Mouse (Mus musculus) ES-E14 (cell line): ENCODE results near the gene Hnrnpl. TPM values are rescaled to one million over a fixed set of nuclear protein-coding genes. Genes with fewer than 3 reads are reported as not detected.

Experiments used
- DNase-seq: peaks from one replicate; pipeline ENCODE4 v3.0.0-alpha.2; 2013; ENCODE audit warnings: low read depth, low spot score
- H3K27ac ChIP-seq: 2 replicates; pipeline ENCODE4 v1.5.1; 2012; ENCODE audit warnings: low read depth, mild to moderate bottlenecking, low read length, moderate library complexity, mixed read lengths; ENCODE audit not compliant: poor library complexity, insufficient read depth, severe bottlenecking
- H3K36me3 ChIP-seq: 2 replicates; pipeline ENCODE4 v1.6.1; 2012; ENCODE audit warnings: mild to moderate bottlenecking, low read length, moderate library complexity, mixed read lengths; ENCODE audit not compliant: control insufficient read depth, poor library complexity, insufficient read depth, severe bottlenecking
- H3K4me1 ChIP-seq, 2 experiments: fragments of 150-350 bp in 1 of 2; sonication (generic) in 1 of 2; 2 replicates each; pipeline ENCODE4 v1.6.1; 2012; ENCODE audit warnings: low read length in 2 of 2, mild to moderate bottlenecking in 1 of 2, mixed read lengths in 1 of 2; ENCODE audit not compliant: control insufficient read depth in 2 of 2, insufficient read depth in 2 of 2, poor library complexity in 1 of 2
- H3K4me3 ChIP-seq, 2 experiments: fragments of 150-350 bp in 1 of 2; sonication (generic) in 1 of 2; 2 replicates each; pipeline ENCODE4 v1.5.1; 2012; ENCODE audit warnings: low read length in 2 of 2, low read depth in 1 of 2, mild to moderate bottlenecking in 1 of 2, mixed read lengths in 1 of 2; ENCODE audit not compliant: insufficient read depth in 1 of 2, poor library complexity in 1 of 2, severe bottlenecking in 1 of 2
- H3K9ac ChIP-seq: 2 replicates; pipeline ENCODE4 v1.6.1; 2012; ENCODE audit warnings: low read depth, mild to moderate bottlenecking, low read length, mixed read lengths; ENCODE audit not compliant: poor library complexity, insufficient read depth, severe bottlenecking
- H3K9me3 ChIP-seq: fragments of 150-350 bp; sonication (generic); 2 replicates; pipeline ENCODE4 v1.6.1; 2012; ENCODE audit warnings: low read depth, mild to moderate bottlenecking, low read length; ENCODE audit not compliant: control insufficient read depth, insufficient read depth
- CHD2 ChIP-seq: IDR thresholded peaks from 2 replicates; pipeline ENCODE4 v1.6.1; 2014; ENCODE audit warnings: mild to moderate bottlenecking, low read depth, low read length, inconsistent platforms
- HCFC1 ChIP-seq: IDR thresholded peaks from 2 replicates; pipeline ENCODE4 v1.6.1; 2012; ENCODE audit warnings: low read length, inconsistent platforms, borderline replicate concordance; ENCODE audit not compliant: insufficient read depth
- MAFK ChIP-seq: IDR thresholded peaks from 2 replicates; pipeline ENCODE4 v1.6.1; 2014; ENCODE audit warnings: mild to moderate bottlenecking, low read depth, low read length, inconsistent platforms; ENCODE audit not compliant: insufficient read depth
- ZC3H11A ChIP-seq: IDR thresholded peaks from 2 replicates; pipeline ENCODE4 v1.6.1; 2012; ENCODE audit warnings: low read depth, mild to moderate bottlenecking, inconsistent platforms, low read length, borderline replicate concordance
- ZNF384 ChIP-seq: IDR thresholded peaks from 2 replicates; pipeline ENCODE4 v1.6.1; 2012; ENCODE audit warnings: low read depth, low read length, inconsistent platforms
- in situ Hi-C, 2 experiments: fragments of 600-800 bp; cut with MboI; formaldehyde crosslinking; loops; one replicate each; pipeline ENCODE4 v1.15.1; 2025; ENCODE audit warnings: low sequenced_read_pairs in 2 of 2, inconsistent platforms in 1 of 2; ENCODE audit not compliant: unreplicated experiment in 2 of 2
- total RNA-seq: library from RNA; depleted of rRNA; stranded (reverse); fragments of 300-350 nt; gene quantifications from 2 replicates; pipeline ENCODE4 v1.2.3, GENCODE M21; 2012

The Hnrnpl gene
- total RNA-seq, 1 experiment, result 464 TPM

DNA sequence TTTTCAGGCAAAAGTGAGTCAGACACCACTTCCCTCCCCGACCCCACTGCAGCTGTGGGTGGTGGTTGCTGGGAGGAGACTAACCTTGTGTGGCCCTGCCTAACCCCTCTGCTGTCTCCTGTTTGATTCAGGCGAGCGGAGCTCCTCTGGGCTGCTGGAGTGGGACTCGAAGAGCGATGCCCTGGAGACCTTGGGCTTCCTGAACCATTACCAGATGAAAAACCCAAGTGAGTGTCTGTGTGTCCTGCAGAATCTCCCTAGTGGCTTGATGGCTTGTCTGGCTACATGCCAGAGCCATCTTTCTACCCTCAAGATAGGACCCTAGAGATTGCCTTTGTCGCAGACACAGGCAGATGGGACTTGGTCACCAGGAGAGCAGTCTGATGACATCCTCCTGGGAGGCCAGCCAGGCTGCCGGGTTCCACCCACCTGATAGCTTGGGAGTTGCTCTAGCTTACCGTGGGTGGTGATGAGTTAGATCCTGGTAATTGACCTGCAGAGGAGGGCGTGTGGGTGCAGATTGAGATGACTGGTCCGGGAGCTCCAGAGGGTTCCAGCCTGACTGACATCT, 13.0 kb downstream of the Hnrnpl start:
- Histone ChIP-seq H3K4me3 (no peak overlapping the region), H3K9me3 (no peaks in the 10 kb centered on the region), H3K9ac (no peak overlapping the region), H3K36me3 (peaks cover 59% of the 10 kb centered on the region), H3K27ac (no peak overlapping the region), H3K4me1 (peaks cover 0 to 28% of the 10 kb centered on the region in 2 experiments; a peak in 2 of 4 replicates)
- DNase-seq, result no peak
- TF ChIP-seq HCFC1, result no peak
- no peak for TF ChIP-seq MAFK
- TF ChIP-seq ZC3H11A, result no peak
- TF ChIP-seq ZNF384, result no peak
- no peak for TF ChIP-seq CHD2
- in situ Hi-C loops, result no loop called here

DNA sequence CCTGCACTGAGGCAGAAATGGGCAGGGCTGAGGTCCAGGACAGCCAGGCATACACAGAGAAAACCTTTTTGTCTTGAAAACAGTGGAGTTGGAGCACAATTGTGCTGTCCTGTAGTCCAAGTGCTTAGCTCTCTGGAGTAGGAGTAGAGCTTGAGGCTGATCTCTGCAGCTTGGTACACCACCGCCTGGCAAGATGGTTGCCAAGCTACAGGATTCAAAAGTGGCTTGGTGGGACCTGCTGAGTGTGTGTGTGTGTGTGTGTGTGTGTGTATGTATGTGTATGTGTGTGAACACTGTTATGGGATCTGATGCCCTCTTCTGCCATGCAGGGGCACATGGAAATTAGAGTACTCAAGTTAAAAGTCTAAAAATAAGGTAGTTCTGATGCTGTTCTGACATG, 14.2 kb downstream of the Hnrnpl start:
- Histone ChIP-seq H3K4me1 (peaks cover 0 to 24% of the 10 kb centered on the region in 2 experiments; a peak in 2 of 4 replicates), H3K9me3 (no peaks in the 10 kb centered on the region), H3K9ac (no peak overlapping the region), H3K36me3 (peaks cover 48% of the 10 kb centered on the region), H3K27ac (no peak overlapping the region), H3K4me3 (no peak overlapping the region)
- DNase-seq, result no peak
- in situ Hi-C loops, result no loop called here
- TF ChIP-seq MAFK (no peak), CHD2 (peak; percentile 51), ZC3H11A (no peak), HCFC1 (no peak), ZNF384 (no peak)

DNA sequence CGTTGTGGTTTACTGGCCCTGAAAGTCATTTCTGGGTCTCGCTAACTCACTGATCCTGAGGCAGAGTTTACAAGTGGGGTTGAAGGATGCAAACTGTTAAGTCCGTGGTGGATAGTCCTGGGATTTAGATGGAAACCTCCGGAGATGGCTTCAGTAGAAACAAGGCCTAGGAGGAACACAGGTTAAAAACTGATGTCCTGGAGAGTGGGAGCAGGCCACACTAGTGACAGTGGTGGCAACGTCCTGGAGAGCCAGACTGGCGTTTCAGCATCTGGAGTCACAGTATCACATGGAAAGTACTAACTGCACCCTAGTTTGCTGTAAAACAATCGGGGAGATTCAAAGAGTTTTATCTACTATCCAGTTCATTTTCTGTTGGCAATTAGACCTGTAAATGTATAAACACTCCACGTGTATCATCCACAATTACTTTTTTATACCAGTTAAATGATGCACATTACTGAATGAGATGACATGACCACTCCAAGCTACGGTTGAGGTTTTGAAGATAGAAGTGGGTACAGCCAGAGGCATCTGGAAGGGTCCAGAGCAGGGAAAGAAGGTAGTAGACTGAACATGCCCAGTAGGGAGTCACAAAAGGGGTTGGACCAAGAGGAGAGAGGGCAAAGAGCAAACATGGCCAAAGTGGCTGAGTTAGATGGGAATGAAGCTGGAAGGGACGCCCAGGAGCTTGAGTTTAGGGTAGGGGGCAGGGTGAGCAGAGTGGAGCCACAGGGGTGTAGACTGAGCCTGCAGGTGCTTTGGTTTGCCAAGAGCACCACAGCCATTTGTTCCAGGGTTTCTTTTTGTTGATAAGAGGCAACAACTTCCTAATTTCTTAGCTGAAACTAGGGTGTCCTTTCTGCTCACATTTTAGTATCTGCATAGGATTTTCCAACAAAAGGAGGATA, 14.9 kb downstream of the Hnrnpl start:
- no peaks in the 10 kb centered on the region for H3K9me3 ChIP-seq
- peaks cover 41% of the 10 kb centered on the region for H3K36me3 ChIP-seq
- no peak overlapping the region for H3K27ac ChIP-seq
- DNase-seq, result no peak
- TF ChIP-seq HCFC1 (no peak), CHD2 (0 out of 2 replicates have a peak, but pooled peaks have one; percentile 21), MAFK (no peak), ZC3H11A (no peak), ZNF384 (no peak)
- peaks cover 0 to 24% of the 10 kb centered on the region in 2 experiments; a peak in 2 of 4 replicates for H3K4me1 ChIP-seq
- in situ Hi-C loops, result no loop called here
- H3K4me3 ChIP-seq, result no peak overlapping the region
- no peak overlapping the region for H3K9ac ChIP-seq

DNA sequence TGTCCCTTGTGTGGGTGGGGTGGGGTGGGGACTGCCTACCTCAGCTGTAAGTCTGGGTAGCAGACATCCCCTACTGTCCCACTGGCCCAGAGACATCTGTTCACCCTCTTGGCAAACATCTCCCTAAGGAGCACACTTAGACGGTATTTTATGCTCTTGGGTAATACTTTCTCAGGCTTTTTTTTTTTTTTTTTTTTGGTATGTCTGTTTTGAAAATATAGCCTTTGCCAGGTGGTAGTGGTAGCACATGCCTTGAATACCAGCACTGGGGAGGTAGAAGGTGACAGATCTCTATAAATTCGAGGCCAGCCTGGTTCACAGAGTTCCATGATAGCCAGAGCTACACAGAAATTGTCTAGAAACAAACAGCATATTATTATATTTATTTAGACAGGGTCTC, 15.6 kb downstream of the Hnrnpl start:
- H3K27ac ChIP-seq, result no peak overlapping the region; the same call in 1 of the 2 replicates
- no peak for DNase-seq

More for the DNA sequence above, 15.6 kb downstream of the Hnrnpl start:
- peaks cover 34% of the 10 kb centered on the region for H3K36me3 ChIP-seq
- H3K4me1 ChIP-seq, result peaks cover 0 to 21% of the 10 kb centered on the region in 2 experiments; a peak in 2 of 4 replicates
- in situ Hi-C loops, result no loop called here
- no peak overlapping the region for H3K9ac ChIP-seq
- no peaks in the 10 kb centered on the region for H3K9me3 ChIP-seq
- H3K4me3 ChIP-seq, result no peak overlapping the region
- TF ChIP-seq MAFK (no peak), HCFC1 (no peak)
